Mouse (Mus musculus): Measurements from ENCODE around the gene Snx13. TPM values are rescaled to one million over a fixed set of nuclear protein-coding genes. Genes with fewer than 3 reads are reported as not detected.

The Snx13 gene
- polyA plus RNA-seq, 1 experiment, result 2.9 TPM

DNA sequence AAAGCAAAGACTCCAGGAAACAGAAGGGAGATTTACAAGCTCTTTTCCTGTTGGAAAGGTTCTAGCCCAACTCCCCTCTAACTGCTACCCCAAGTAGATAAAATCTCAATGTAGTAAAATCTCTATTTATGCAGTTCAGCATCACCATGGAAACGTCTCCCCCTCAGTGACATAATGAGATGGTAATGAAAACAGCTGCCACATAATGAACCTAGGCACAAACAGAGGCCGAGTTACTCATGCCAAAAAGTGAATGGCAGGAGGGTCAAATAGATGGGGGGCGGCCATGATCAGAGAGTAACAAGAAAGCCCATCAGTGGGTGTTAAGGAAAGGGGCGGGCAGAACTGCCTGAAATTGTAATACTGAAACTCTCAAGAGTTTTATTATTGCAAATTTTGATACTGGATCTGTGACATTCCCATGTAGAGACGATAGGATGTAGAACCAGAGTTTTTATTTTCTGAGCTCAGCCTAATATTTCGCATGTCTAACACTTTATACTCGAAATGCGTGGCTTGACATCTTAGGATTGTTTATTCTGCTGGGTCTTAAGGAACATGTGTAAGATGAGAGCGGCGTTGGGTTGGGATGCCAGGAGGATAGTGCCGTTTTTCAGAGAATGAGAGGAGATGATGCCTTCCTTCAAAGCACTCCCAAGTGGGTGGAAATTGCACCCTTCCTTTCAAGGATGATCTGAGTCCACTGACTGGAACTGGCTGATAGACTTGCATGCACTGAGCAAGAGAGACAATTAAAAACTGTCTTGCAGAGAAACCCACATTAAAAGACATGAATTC lies 38.4 kb upstream of the Snx13 start:
- Histone ChIP-seq H3K27me3 (ENCODE audit: control insufficient read depth, insufficient read depth, insufficient read length) (no peaks in the 10 kb centered on the region), H3K79me2 (ENCODE audit: control insufficient read depth, insufficient read depth) (no peaks in the 10 kb centered on the region), H3K4me3 (ENCODE audit: insufficient read depth, poor library complexity, severe bottlenecking) (no peak overlapping the region), H3ac (ENCODE audit: control insufficient read depth, insufficient read length, low read depth) (no peak overlapping the region), H3K36me3 (ENCODE audit: control insufficient read depth, insufficient read depth) (no peaks in the 10 kb centered on the region), H3K79me3 (ENCODE audit: low read depth) (no peaks in the 10 kb centered on the region)
- TF ChIP-seq CTCF (IDR thresholded peaks at IDR 0.05; ENCODE audit: control insufficient read depth, insufficient read depth, insufficient read length) (no peak), MYOD1 (IDR thresholded peaks at IDR 0.05; ENCODE audit: control insufficient read depth, insufficient read length, low read depth) (no peak), MAX (IDR thresholded peaks at IDR 0.05) (no peak), USF1 (IDR thresholded peaks at IDR 0.05; ENCODE audit: low read depth) (no peak), CEBPB (IDR thresholded peaks at IDR 0.05; ENCODE audit: low read depth) (no peak), FOSL1 (IDR thresholded peaks at IDR 0.05; ENCODE audit: insufficient read depth, low read length, poor library complexity, severe bottlenecking) (no peak), MYOG (IDR thresholded peaks at IDR 0.05; ENCODE audit: control insufficient read depth, extremely low read depth, insufficient read length) (no peak)

DNA sequence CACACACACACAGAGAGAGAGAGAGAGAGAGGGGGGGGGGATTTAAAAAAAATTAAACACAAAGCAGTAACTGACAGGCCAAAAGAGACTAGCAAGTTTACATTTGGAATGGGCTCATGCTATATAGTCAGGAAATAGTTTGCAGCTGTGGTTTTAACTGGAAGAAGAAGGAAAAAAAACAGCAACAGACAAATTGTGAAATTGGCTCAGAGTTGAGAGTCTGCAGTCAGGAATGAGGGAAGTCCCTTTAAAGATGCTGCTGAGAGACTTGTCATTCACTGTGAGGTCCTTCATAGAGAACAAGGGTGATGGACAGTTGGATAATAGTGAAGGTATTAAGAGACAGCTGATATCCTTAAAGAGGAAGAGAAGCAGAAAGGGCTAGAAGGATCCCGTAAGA lies 35.5 kb upstream of the Snx13 start:
- H3K79me2 ChIP-seq (ENCODE audit: control insufficient read depth, insufficient read depth), result no peaks in the 10 kb centered on the region
- H3ac ChIP-seq (ENCODE audit: control insufficient read depth, insufficient read length, low read depth), result no peak overlapping the region
- no peak overlapping the region for H3K4me3 ChIP-seq (ENCODE audit: insufficient read depth, poor library complexity, severe bottlenecking)
- no peaks in the 10 kb centered on the region for H3K27me3 ChIP-seq (ENCODE audit: control insufficient read depth, insufficient read depth, insufficient read length)
- no peaks in the 10 kb centered on the region for H3K36me3 ChIP-seq (ENCODE audit: control insufficient read depth, insufficient read depth)
- no peak for TF ChIP-seq MYOG (IDR thresholded peaks at IDR 0.05; ENCODE audit: control insufficient read depth, extremely low read depth, insufficient read length)
- TF ChIP-seq FOSL1 (IDR thresholded peaks at IDR 0.05; ENCODE audit: insufficient read depth, low read length, poor library complexity, severe bottlenecking), result no peak
- no peak for TF ChIP-seq CEBPB (IDR thresholded peaks at IDR 0.05; ENCODE audit: low read depth)
- H3K79me3 ChIP-seq (ENCODE audit: low read depth), result no peaks in the 10 kb centered on the region

DNA sequence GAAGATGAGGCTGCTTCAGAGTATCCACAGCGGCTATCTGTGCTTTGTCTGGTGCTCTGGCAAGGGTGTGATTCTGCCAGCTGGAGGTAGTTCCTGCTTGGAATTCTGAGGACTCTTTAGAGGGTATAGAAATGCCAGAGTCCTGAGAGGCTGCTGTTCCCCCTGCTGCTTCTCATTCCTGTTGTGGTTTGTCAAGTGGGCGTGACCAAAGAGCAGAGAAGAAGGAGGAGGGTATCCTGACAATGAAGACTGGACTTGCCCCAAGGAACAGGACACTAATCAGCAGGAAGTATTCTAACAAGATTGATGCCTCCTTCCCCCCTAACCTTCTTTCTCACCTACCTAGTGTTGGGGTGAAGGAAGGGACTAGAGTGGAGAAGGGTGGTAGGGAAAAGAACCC lies 33.0 kb upstream of the Snx13 start:
- H3K79me3 ChIP-seq (ENCODE audit: low read depth), result no peaks in the 10 kb centered on the region
- H3ac ChIP-seq (ENCODE audit: control insufficient read depth, insufficient read length, low read depth), result no peak overlapping the region
- H3K27me3 ChIP-seq (ENCODE audit: control insufficient read depth, insufficient read depth, insufficient read length), result no peaks in the 10 kb centered on the region
- TF ChIP-seq CEBPB (IDR thresholded peaks at IDR 0.05; ENCODE audit: low read depth), result no peak
- TF ChIP-seq MAX (IDR thresholded peaks at IDR 0.05), result no peak
- TF ChIP-seq CTCF (IDR thresholded peaks at IDR 0.05; ENCODE audit: control insufficient read depth, insufficient read depth, insufficient read length), result no peak
- TF ChIP-seq USF1 (IDR thresholded peaks at IDR 0.05; ENCODE audit: low read depth), result no peak
- TF ChIP-seq MYOG (IDR thresholded peaks at IDR 0.05; ENCODE audit: control insufficient read depth, extremely low read depth, insufficient read length), result no peak
- TF ChIP-seq MYOD1 (IDR thresholded peaks at IDR 0.05; ENCODE audit: control insufficient read depth, insufficient read length, low read depth), result no peak
- TF ChIP-seq FOSL1 (IDR thresholded peaks at IDR 0.05; ENCODE audit: insufficient read depth, low read length, poor library complexity, severe bottlenecking), result no peak
- H3K4me3 ChIP-seq (ENCODE audit: insufficient read depth, poor library complexity, severe bottlenecking), result no peak overlapping the region
- no peaks in the 10 kb centered on the region for H3K79me2 ChIP-seq (ENCODE audit: control insufficient read depth, insufficient read depth)
- H3K36me3 ChIP-seq (ENCODE audit: control insufficient read depth, insufficient read depth), result no peaks in the 10 kb centered on the region

DNA sequence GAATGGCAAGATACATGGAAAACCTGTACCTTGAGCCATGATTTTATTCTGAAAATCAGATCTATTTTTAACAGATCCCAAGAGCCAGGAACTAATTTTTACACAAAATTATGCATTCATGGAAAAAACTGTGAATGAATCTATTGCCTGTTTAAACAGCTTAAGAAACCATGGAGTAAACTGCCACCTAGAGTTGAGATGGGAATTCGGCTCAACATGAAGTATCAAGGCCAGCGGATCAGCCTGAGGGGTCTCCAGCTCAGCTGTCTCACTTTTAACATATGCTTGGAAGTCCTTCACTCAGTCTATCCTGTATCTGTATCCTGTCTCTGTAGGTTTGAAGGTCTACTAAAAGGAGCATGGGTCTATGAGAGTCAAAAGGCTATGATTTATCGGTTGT lies 30.9 kb upstream of the Snx13 start:
- Histone ChIP-seq H3K27me3 (ENCODE audit: control insufficient read depth, insufficient read depth, insufficient read length) (no peaks in the 10 kb centered on the region), H3K36me3 (ENCODE audit: control insufficient read depth, insufficient read depth) (no peaks in the 10 kb centered on the region), H3K79me2 (ENCODE audit: control insufficient read depth, insufficient read depth) (no peaks in the 10 kb centered on the region), H3K79me3 (ENCODE audit: low read depth) (no peaks in the 10 kb centered on the region), H3ac (ENCODE audit: control insufficient read depth, insufficient read length, low read depth) (no peak overlapping the region), H3K4me3 (ENCODE audit: insufficient read depth, poor library complexity, severe bottlenecking) (no peak overlapping the region)
- TF ChIP-seq FOSL1 (IDR thresholded peaks at IDR 0.05; ENCODE audit: insufficient read depth, low read length, poor library complexity, severe bottlenecking) (no peak), CEBPB (IDR thresholded peaks at IDR 0.05; ENCODE audit: low read depth) (no peak), USF1 (IDR thresholded peaks at IDR 0.05; ENCODE audit: low read depth) (no peak), MYOD1 (IDR thresholded peaks at IDR 0.05; ENCODE audit: control insufficient read depth, insufficient read length, low read depth) (no peak), MAX (IDR thresholded peaks at IDR 0.05) (no peak), CTCF (IDR thresholded peaks at IDR 0.05; ENCODE audit: control insufficient read depth, insufficient read depth, insufficient read length) (no peak), MYOG (IDR thresholded peaks at IDR 0.05; ENCODE audit: control insufficient read depth, extremely low read depth, insufficient read length) (no peak)

DNA sequence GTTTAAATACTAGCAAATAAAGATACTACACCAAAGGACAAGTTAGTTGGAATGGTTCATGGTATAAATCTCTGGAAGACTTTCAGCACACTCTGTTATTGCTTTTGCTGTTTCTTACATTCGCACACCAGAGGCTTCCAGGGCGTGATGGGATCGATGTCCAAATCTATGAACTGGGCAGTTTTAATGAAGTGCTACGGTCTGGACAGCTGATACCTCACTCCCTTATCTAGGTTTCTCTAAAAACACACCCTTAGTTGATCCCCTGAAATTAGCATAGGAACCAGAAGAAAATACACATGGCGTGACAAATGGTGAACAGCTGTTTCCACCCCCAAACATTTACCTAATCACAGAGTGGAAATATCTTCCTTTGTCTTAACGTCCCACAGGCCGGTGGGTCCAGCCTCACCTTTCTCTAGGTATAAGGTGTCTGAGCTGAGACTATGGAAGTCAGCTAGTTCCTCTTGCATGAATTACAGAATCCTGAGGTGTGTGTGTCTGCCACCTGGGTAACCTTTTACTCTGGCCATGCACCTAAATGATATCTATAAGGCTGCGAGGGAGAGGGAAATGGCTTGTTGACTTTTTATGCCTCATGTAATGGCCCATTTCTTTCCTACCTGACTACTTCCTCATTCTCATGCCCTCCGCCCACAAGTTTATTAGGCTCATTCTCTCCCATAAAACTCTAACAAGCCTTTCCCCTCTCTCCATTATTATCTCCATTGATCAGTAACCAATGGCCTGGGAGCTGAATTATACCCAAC lies 30.3 kb upstream of the Snx13 start:
- Histone ChIP-seq H3K79me3 (ENCODE audit: low read depth) (no peaks in the 10 kb centered on the region), H3K27me3 (ENCODE audit: control insufficient read depth, insufficient read depth, insufficient read length) (no peaks in the 10 kb centered on the region), H3K79me2 (ENCODE audit: control insufficient read depth, insufficient read depth) (no peaks in the 10 kb centered on the region), H3ac (ENCODE audit: control insufficient read depth, insufficient read length, low read depth) (no peak overlapping the region), H3K36me3 (ENCODE audit: control insufficient read depth, insufficient read depth) (no peaks in the 10 kb centered on the region), H3K4me3 (ENCODE audit: insufficient read depth, poor library complexity, severe bottlenecking) (no peak overlapping the region)
- TF ChIP-seq FOSL1 (IDR thresholded peaks at IDR 0.05; ENCODE audit: insufficient read depth, low read length, poor library complexity, severe bottlenecking), result no peak
- no peak for TF ChIP-seq MYOG (IDR thresholded peaks at IDR 0.05; ENCODE audit: control insufficient read depth, extremely low read depth, insufficient read length)
- no peak for TF ChIP-seq MYOD1 (IDR thresholded peaks at IDR 0.05; ENCODE audit: control insufficient read depth, insufficient read length, low read depth)
- TF ChIP-seq CTCF (IDR thresholded peaks at IDR 0.05; ENCODE audit: control insufficient read depth, insufficient read depth, insufficient read length), result no peak
- TF ChIP-seq MAX (IDR thresholded peaks at IDR 0.05), result no peak
- TF ChIP-seq CEBPB (IDR thresholded peaks at IDR 0.05; ENCODE audit: low read depth), result no peak
- no peak for TF ChIP-seq USF1 (IDR thresholded peaks at IDR 0.05; ENCODE audit: low read depth)
